Mouse (Mus musculus) ovary, postnatal 10 days (tissue): Measurements from ENCODE around the gene Klk12.
A peak's percentile ranks its signal among the peaks of the same experiment; 100 is the strongest.

ENCODE experiments used
- DNase-seq: peaks from one replicate; pipeline ENCODE4 v3.0.0; 2022; ENCODE audit warnings: low spot score

Klk12 gene

GRCm38 (mm10) chr7:43768597-43768996 is at the start of gene Klk12:
Klk12 (plus strand) TSS chr7:43768897.
- no peak for DNase-seq

GRCm38 (mm10) chr7:43747788-43748187 is 20.9 kb upstream of the Klk12 start:
- DNase-seq: no peak

GRCm38 (mm10) chr7:43752806-43753205 is 15.9 kb upstream of the Klk12 start:
- no peak for DNase-seq

- no peak for DNase-seq
Observed at GRCm38 (mm10) chr7:43766484-43766883, 2.2 kb upstream of the Klk12 start.

- DNase-seq: no peak
Observed at GRCm38 (mm10) chr7:43769636-43770035, 939 bp downstream of the Klk12 start.

- DNase-seq: no peak
Observed at GRCm38 (mm10) chr7:43770701-43771100, 2.0 kb downstream of the Klk12 start.

- no peak for DNase-seq
Observed at GRCm38 (mm10) chr7:43771916-43772315, 3.2 kb downstream of the Klk12 start.

GRCm38 (mm10) chr7:43772901-43773300 is 4.2 kb downstream of the Klk12 start:
- no peak for DNase-seq

GRCm38 (mm10) chr7:43774364-43774763 is 5.7 kb downstream of the Klk12 start, which contains the start of gene Klk11:
Klk11 (plus strand) TSS chr7:43774604.
- DNase-seq: no peak

GRCm38 (mm10) chr7:43774802-43775201 is 6.1 kb downstream of the Klk12 start:
- DNase-seq: no peak

GRCm38 (mm10) chr7:43775311-43776057 is 6.8 kb downstream of the Klk12 start:
- no peak for DNase-seq

- DNase-seq: no peak
Observed at GRCm38 (mm10) chr7:43776506-43776905, 7.8 kb downstream of the Klk12 start.

- no peak for DNase-seq
Observed at GRCm38 (mm10) chr7:43777423-43777822, 8.7 kb downstream of the Klk12 start.

- DNase-seq: no peak
Observed at GRCm38 (mm10) chr7:43778176-43778970, 9.7 kb downstream of the Klk12 start.

GRCm38 (mm10) chr7:43780241-43780640 is 11.5 kb downstream of the Klk12 start:
- no peak for DNase-seq

GRCm38 (mm10) chr7:43780746-43781145 is 12.0 kb downstream of the Klk12 start, which contains the start of gene Klk10:
Klk10 (plus strand) TSS chr7:43781035.
- DNase-seq: no peak

GRCm38 (mm10) chr7:43781541-43781940 is 12.8 kb downstream of the Klk12 start:
- DNase-seq: no peak

- DNase-seq: peak; percentile 67
Observed at GRCm38 (mm10) chr7:43782275-43783265, 13.9 kb downstream of the Klk12 start.

- no peak for DNase-seq
Observed at GRCm38 (mm10) chr7:43785286-43785685, 16.6 kb downstream of the Klk12 start.

GRCm38 (mm10) chr7:43788096-43788495 is 19.4 kb downstream of the Klk12 start:
- no peak for DNase-seq

- DNase-seq: no peak
Observed at GRCm38 (mm10) chr7:43789295-43789694, 20.6 kb downstream of the Klk12 start.

- DNase-seq: no peak
Observed at GRCm38 (mm10) chr7:43791591-43791990, 22.9 kb downstream of the Klk12 start, which contains the start of gene Klk9. Klk9 (plus strand) TSS chr7:43791891.
